Mouse (Mus musculus): ENCODE measurements at regions not wholly inside any gene's neighbourhood (a gene's known extent, or its start where the extent isn't known, plus 50 kb on each side); places are given as distances from the start of the nearest gene placed in this dataset.

- Histone ChIP-seq H3K4me2 (peak overlapping the region; percentile 56), H3K4me3 (ENCODE audit: low read depth, low read length) (peak overlapping the region; percentile 27), H3K27me3 (ENCODE audit: control insufficient read depth, insufficient read depth, low read length) (no peaks in the 10 kb centered on the region), H3K9ac (ENCODE audit: low read depth, low read length) (no peak overlapping the region), H3K9me3 (replicated peaks; ENCODE audit: control insufficient read depth, low read length) (no peaks in the 10 kb centered on the region), H3K36me3 (ENCODE audit: control insufficient read depth, insufficient read depth, low read length) (no peaks in the 10 kb centered on the region), H3K27ac (ENCODE audit: low read depth, low read length) (no peak overlapping the region), H3K4me1 (ENCODE audit: control insufficient read depth, insufficient read depth, low read length) (0 out of 2 replicates have a peak, but pooled peaks cover 2% of the 10 kb centered on the region)
- 31% methylated on average over 20 of the region's 20 CpGs for WGBS (ENCODE audit: insufficient replicate concordance)
- ATAC-seq (replicated peaks; ENCODE audit: insufficient number of reproducible peaks, low FRiP score, low TSS enrichment): peak; percentile 81
Observed at GRCm38 (mm10) chr3:121104571-121105407, 66.7 kb downstream of the Rwdd3 start.

GRCm38 (mm10) chr3:121102871-121103270, 68.6 kb downstream of the Rwdd3 start:
- Histone ChIP-seq H3K4me1 (ENCODE audit: control insufficient read depth, insufficient read depth, low read length) (0 out of 2 replicates have a peak, but pooled peaks cover 2% of the 10 kb centered on the region), H3K9me3 (replicated peaks; ENCODE audit: control insufficient read depth, low read length) (no peaks in the 10 kb centered on the region), H3K36me3 (ENCODE audit: control insufficient read depth, insufficient read depth, low read length) (no peaks in the 10 kb centered on the region), H3K9ac (ENCODE audit: low read depth, low read length) (no peak overlapping the region), H3K27ac (ENCODE audit: low read depth, low read length) (no peak overlapping the region), H3K4me3 (ENCODE audit: low read depth, low read length) (no peak overlapping the region), H3K27me3 (ENCODE audit: control insufficient read depth, insufficient read depth, low read length) (no peaks in the 10 kb centered on the region), H3K4me2 (no peak overlapping the region)
- 66% methylated on average over 11 of the region's 11 CpGs for WGBS (ENCODE audit: insufficient replicate concordance)
- no peak for ATAC-seq (replicated peaks; ENCODE audit: insufficient number of reproducible peaks, low FRiP score, low TSS enrichment)

GRCm38 (mm10) chr3:121102120-121102519, 69.4 kb downstream of the Rwdd3 start:
- H3K4me2 ChIP-seq: no peak overlapping the region
- no peaks in the 10 kb centered on the region for H3K27me3 ChIP-seq (ENCODE audit: control insufficient read depth, insufficient read depth, low read length)
- WGBS (ENCODE audit: insufficient replicate concordance): 76% methylated on average over 1 of the region's 1 CpGs
- no peak overlapping the region for H3K9ac ChIP-seq (ENCODE audit: low read depth, low read length)
- 0 out of 2 replicates have a peak, but pooled peaks cover 2% of the 10 kb centered on the region for H3K4me1 ChIP-seq (ENCODE audit: control insufficient read depth, insufficient read depth, low read length)
- no peaks in the 10 kb centered on the region for H3K9me3 ChIP-seq (replicated peaks; ENCODE audit: control insufficient read depth, low read length)
- no peak overlapping the region for H3K27ac ChIP-seq (ENCODE audit: low read depth, low read length)
- no peak overlapping the region for H3K4me3 ChIP-seq (ENCODE audit: low read depth, low read length)
- H3K36me3 ChIP-seq (ENCODE audit: control insufficient read depth, insufficient read depth, low read length): no peaks in the 10 kb centered on the region
- no peak for ATAC-seq (replicated peaks; ENCODE audit: insufficient number of reproducible peaks, low FRiP score, low TSS enrichment)

GRCm38 (mm10) chr3:121100211-121100860, 71.2 kb downstream of the Rwdd3 start:
- H3K27me3 ChIP-seq (ENCODE audit: control insufficient read depth, insufficient read depth, low read length): no peaks in the 10 kb centered on the region
- no peak overlapping the region for H3K4me2 ChIP-seq
- H3K36me3 ChIP-seq (ENCODE audit: control insufficient read depth, insufficient read depth, low read length): no peaks in the 10 kb centered on the region
- H3K9me3 ChIP-seq (replicated peaks; ENCODE audit: control insufficient read depth, low read length): no peaks in the 10 kb centered on the region
- no peak overlapping the region for H3K27ac ChIP-seq (ENCODE audit: low read depth, low read length)
- 80% methylated on average over 8 of the region's 8 CpGs for WGBS (ENCODE audit: insufficient replicate concordance)
- 0 out of 2 replicates have a peak, but pooled peaks cover 2% of the 10 kb centered on the region for H3K4me1 ChIP-seq (ENCODE audit: control insufficient read depth, insufficient read depth, low read length)
- ATAC-seq (replicated peaks; ENCODE audit: insufficient number of reproducible peaks, low FRiP score, low TSS enrichment): no peak
- H3K4me3 ChIP-seq (ENCODE audit: low read depth, low read length): no peak overlapping the region
- H3K9ac ChIP-seq (ENCODE audit: low read depth, low read length): no peak overlapping the region

- 39% methylated on average over 6 of the region's 6 CpGs for WGBS (ENCODE audit: insufficient replicate concordance)
Observed at GRCm38 (mm10) chr3:121093509-121093908, 78.0 kb downstream of the Rwdd3 start.

GRCm38 (mm10) chr3:121088724-121089123, 82.8 kb downstream of the Rwdd3 start:
- Histone ChIP-seq H3K27me3 (ENCODE audit: control insufficient read depth, insufficient read depth, low read length) (no peaks in the 10 kb centered on the region), H3K9me3 (replicated peaks; ENCODE audit: control insufficient read depth, low read length) (no peaks in the 10 kb centered on the region), H3K9ac (ENCODE audit: low read depth, low read length) (no peak overlapping the region), H3K27ac (ENCODE audit: low read depth, low read length) (no peak overlapping the region), H3K4me2 (no peak overlapping the region), H3K36me3 (ENCODE audit: control insufficient read depth, insufficient read depth, low read length) (no peaks in the 10 kb centered on the region), H3K4me3 (ENCODE audit: low read depth, low read length) (no peak overlapping the region), H3K4me1 (ENCODE audit: control insufficient read depth, insufficient read depth, low read length) (no peaks in the 10 kb centered on the region)
- ATAC-seq (replicated peaks; ENCODE audit: insufficient number of reproducible peaks, low FRiP score, low TSS enrichment): no peak
- WGBS (ENCODE audit: insufficient replicate concordance): 68% methylated on average over 5 of the region's 5 CpGs

More at GRCm38 (mm10) chr3:121093509-121093908, 78.0 kb downstream of the Rwdd3 start:
- H3K9me3 ChIP-seq (replicated peaks; ENCODE audit: control insufficient read depth, low read length): no peaks in the 10 kb centered on the region
- H3K36me3 ChIP-seq (ENCODE audit: control insufficient read depth, insufficient read depth, low read length): no peaks in the 10 kb centered on the region
- no peak overlapping the region for H3K4me2 ChIP-seq
- no peak overlapping the region for H3K4me3 ChIP-seq (ENCODE audit: low read depth, low read length)
- no peaks in the 10 kb centered on the region for H3K27me3 ChIP-seq (ENCODE audit: control insufficient read depth, insufficient read depth, low read length)
- ATAC-seq (replicated peaks; ENCODE audit: insufficient number of reproducible peaks, low FRiP score, low TSS enrichment): no peak
- no peak overlapping the region for H3K27ac ChIP-seq (ENCODE audit: low read depth, low read length)
- H3K4me1 ChIP-seq (ENCODE audit: control insufficient read depth, insufficient read depth, low read length): no peaks in the 10 kb centered on the region
- no peak overlapping the region for H3K9ac ChIP-seq (ENCODE audit: low read depth, low read length)

GRCm38 (mm10) chr3:121068676-121069075, 102.8 kb downstream of the Rwdd3 start:
- Histone ChIP-seq H3K27me3 (ENCODE audit: control insufficient read depth, insufficient read depth, low read length) (no peaks in the 10 kb centered on the region), H3K9me3 (replicated peaks; ENCODE audit: control insufficient read depth, low read length) (no peaks in the 10 kb centered on the region), H3K27ac (ENCODE audit: low read depth, low read length) (no peak overlapping the region), H3K4me3 (ENCODE audit: low read depth, low read length) (no peak overlapping the region), H3K4me1 (ENCODE audit: control insufficient read depth, insufficient read depth, low read length) (no peaks in the 10 kb centered on the region), H3K9ac (ENCODE audit: low read depth, low read length) (no peak overlapping the region), H3K36me3 (ENCODE audit: control insufficient read depth, insufficient read depth, low read length) (no peaks in the 10 kb centered on the region), H3K4me2 (no peak overlapping the region)
- no peak for ATAC-seq (replicated peaks; ENCODE audit: insufficient number of reproducible peaks, low FRiP score, low TSS enrichment)
- 56% methylated on average over 5 of the region's 5 CpGs for WGBS (ENCODE audit: insufficient replicate concordance)

- H3K4me2 ChIP-seq: no peak overlapping the region
- H3K4me3 ChIP-seq (ENCODE audit: low read depth, low read length): no peak overlapping the region
- no peaks in the 10 kb centered on the region for H3K27me3 ChIP-seq (ENCODE audit: control insufficient read depth, insufficient read depth, low read length)
- no peaks in the 10 kb centered on the region for H3K9me3 ChIP-seq (replicated peaks; ENCODE audit: control insufficient read depth, low read length)
- H3K9ac ChIP-seq (ENCODE audit: low read depth, low read length): no peak overlapping the region
- no peak overlapping the region for H3K27ac ChIP-seq (ENCODE audit: low read depth, low read length)
- no peaks in the 10 kb centered on the region for H3K36me3 ChIP-seq (ENCODE audit: control insufficient read depth, insufficient read depth, low read length)
- no peaks in the 10 kb centered on the region for H3K4me1 ChIP-seq (ENCODE audit: control insufficient read depth, insufficient read depth, low read length)
- WGBS (ENCODE audit: insufficient replicate concordance): 76% methylated on average over 9 of the region's 9 CpGs
- ATAC-seq (replicated peaks; ENCODE audit: insufficient number of reproducible peaks, low FRiP score, low TSS enrichment): no peak
Observed at GRCm38 (mm10) chr3:121035904-121036549, 135.5 kb downstream of the Rwdd3 start.

Measured in heart, embryonic 11.5 days (tissue).